Mouse (Mus musculus) kidney, embryonic 14.5 days (tissue): ENCODE measurements around the gene Ppp1r15a. TPM values are rescaled to one million over a fixed set of nuclear protein-coding genes. Genes with fewer than 3 reads are reported as not detected.

Experiments used
- ATAC-seq: fragments of 200-750 bp; cut with Nextera tagmentation; 2 replicates; pipeline ENCODE4 v1.8.0; 2017; ENCODE audit warnings: moderate number of reproducible peaks, mild to moderate bottlenecking, moderate TSS enrichment, moderate library complexity; ENCODE audit not compliant: low FRiP score, low TSS enrichment
- H3K27ac ChIP-seq: fragments of 300-500 bp; sonication (generic); 2 replicates; pipeline ENCODE4 v1.5.1; 2014; ENCODE audit warnings: low read depth, mild to moderate bottlenecking, low read length, moderate library complexity, mixed read lengths
- H3K27me3 ChIP-seq: fragments of 300-500 bp; sonication (generic); 2 replicates; pipeline ENCODE4 v1.6.1; 2014; ENCODE audit warnings: mild to moderate bottlenecking, low read length; ENCODE audit not compliant: control insufficient read depth, insufficient read depth
- H3K36me3 ChIP-seq: fragments of 300-500 bp; sonication (generic); 2 replicates; pipeline ENCODE4 v1.6.1; 2014; ENCODE audit warnings: low read length, mixed read lengths; ENCODE audit not compliant: control insufficient read depth, insufficient read depth
- H3K4me1 ChIP-seq: fragments of 300-500 bp; sonication (generic); 2 replicates; pipeline ENCODE4 v1.6.1; 2014; ENCODE audit warnings: low read length, mixed read lengths; ENCODE audit not compliant: control insufficient read depth, insufficient read depth
- H3K4me2 ChIP-seq: fragments of 300-500 bp; sonication (generic); replicated peaks from 2 replicates; pipeline ENCODE4 v1.6.1; 2014; ENCODE audit warnings: low read depth, mild to moderate bottlenecking, low read length
- H3K4me3 ChIP-seq: fragments of 300-500 bp; sonication (generic); 2 replicates; pipeline ENCODE4 v1.5.1; 2014; ENCODE audit warnings: mild to moderate bottlenecking, low read length
- H3K9ac ChIP-seq: fragments of 300-500 bp; sonication (generic); 2 replicates; pipeline ENCODE4 v1.6.1; 2014; ENCODE audit warnings: low read depth, mild to moderate bottlenecking, low read length, moderate library complexity
- H3K9me3 ChIP-seq: fragments of 300-500 bp; sonication (generic); 2 replicates; pipeline ENCODE4 v1.6.1; 2016; ENCODE audit warnings: low read length; ENCODE audit not compliant: control insufficient read depth
- WGBS: fragments of 180-500 bp; shearing (Covaris S2); extraction: QIAGEN DNeasy Blood & Tissue Kit; methylation state at CpG from one replicate; pipeline ENCODE4 v1.1.7; 2014; 5-methylcytosine and 5-hydroxymethylcytosine counted together
- polyA plus RNA-seq: library from polyadenylated mRNA; unstranded; fragments of >200 nt; fragmentation: Nextera tagmentation; extraction: Ambion mirVana; gene quantifications from 2 replicates; pipeline ENCODE4 v1.2.1, GENCODE M21; 2014

Ppp1r15a gene
- polyA plus RNA-seq, 1 experiment from 2014 or later: 15.7 TPM

DNA sequence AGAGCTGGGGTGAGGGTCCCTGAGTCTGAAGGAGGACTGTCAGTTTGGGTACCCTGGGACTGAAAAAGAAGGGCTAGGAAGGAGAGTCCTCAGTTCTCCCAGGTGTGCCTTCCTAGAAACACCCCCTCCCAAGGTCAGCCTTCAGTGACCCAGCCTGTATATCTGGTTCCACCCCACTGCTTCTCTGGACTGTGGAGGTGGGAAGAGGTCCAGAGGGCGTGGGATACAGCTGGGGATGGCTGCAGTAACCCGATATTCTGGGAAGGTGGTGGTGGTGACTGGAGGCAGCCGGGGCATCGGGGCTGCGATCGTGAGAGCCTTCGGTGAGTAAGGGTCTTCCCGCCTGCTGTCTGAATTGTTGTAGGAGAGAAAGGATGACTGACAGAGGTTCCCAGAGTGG lies 28.7 kb upstream of the Ppp1r15a start, which contains the start of gene Hsd17b14:
TSS of gene Hsd17b14 (plus strand) at position 150 of the 400 bp plus-strand sequence.
- 4% methylated on average over 8 of the region's 8 CpGs for WGBS
- Histone ChIP-seq H3K4me1 (peaks cover 8% of the 10 kb centered on the region), H3K4me2 (peak within 1 kb of the TSS; percentile 19; the same call in 1 of the 2 replicates), H3K36me3 (no peaks in the 10 kb centered on the region), H3K9ac (peak within 1 kb of the TSS; percentile 34), H3K9me3 (no peaks in the 10 kb centered on the region), H3K27me3 (no peaks in the 10 kb centered on the region), H3K27ac (peak within 1 kb of the TSS; percentile 6; the same call in 1 of the 2 replicates), H3K4me3 (no peak within 1 kb of the TSS)
- peak; percentile 81 for ATAC-seq

DNA sequence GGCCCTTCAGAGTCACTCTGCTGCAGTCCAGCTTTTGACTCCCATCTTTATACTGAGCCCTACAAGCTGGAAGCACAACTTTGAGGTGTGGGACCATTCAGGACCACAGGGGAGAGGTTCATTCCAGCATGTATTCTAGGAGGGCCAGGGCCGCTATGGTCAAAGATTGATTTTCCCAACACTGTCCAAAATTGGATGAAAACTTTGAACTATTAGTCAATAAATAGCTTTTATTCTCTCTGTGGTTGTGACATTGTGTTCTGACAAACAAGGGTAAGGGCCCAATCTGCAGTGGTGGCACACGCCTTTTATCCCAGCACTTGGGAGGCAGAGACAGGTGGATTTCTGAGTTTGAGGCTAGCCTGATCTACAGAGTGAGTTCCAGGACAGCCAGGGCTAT lies 27.9 kb upstream of the Ppp1r15a start:
- Histone ChIP-seq H3K27ac (no peak overlapping the region), H3K36me3 (no peaks in the 10 kb centered on the region), H3K27me3 (no peaks in the 10 kb centered on the region), H3K9me3 (no peaks in the 10 kb centered on the region), H3K4me1 (peaks cover 8% of the 10 kb centered on the region), H3K4me2 (no peak overlapping the region), H3K9ac (no peak overlapping the region), H3K4me3 (no peak overlapping the region)
- WGBS: 94% methylated on average over 2 of the region's 2 CpGs
- ATAC-seq: no peak

DNA sequence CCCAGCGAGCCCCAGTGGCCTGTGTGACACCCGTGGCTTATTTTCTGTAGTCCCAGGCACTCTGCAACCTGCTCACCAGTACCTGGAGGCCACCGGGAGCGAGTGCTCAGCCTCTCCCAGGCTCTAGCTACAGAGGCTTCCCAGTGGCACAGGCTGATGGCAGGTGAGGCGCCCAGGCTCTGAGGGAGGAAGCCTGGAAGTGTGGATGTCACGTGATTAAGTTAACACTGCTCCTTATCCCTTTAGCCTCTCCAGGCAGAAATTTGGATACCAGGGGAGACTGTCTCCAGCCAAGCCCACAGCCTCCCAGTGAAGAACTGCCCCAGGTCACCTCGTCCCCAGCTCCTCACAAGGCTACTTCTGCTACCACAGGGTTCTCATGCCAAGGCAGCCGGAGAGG lies 27.5 kb upstream of the Ppp1r15a start:
- ATAC-seq: no peak
- Histone ChIP-seq H3K4me1 (peaks cover 8% of the 10 kb centered on the region), H3K27ac (no peak overlapping the region), H3K27me3 (no peaks in the 10 kb centered on the region), H3K4me2 (no peak overlapping the region), H3K36me3 (no peaks in the 10 kb centered on the region), H3K4me3 (no peak overlapping the region), H3K9ac (no peak overlapping the region), H3K9me3 (no peaks in the 10 kb centered on the region)
- WGBS: 62% methylated on average over 8 of the region's 8 CpGs

DNA sequence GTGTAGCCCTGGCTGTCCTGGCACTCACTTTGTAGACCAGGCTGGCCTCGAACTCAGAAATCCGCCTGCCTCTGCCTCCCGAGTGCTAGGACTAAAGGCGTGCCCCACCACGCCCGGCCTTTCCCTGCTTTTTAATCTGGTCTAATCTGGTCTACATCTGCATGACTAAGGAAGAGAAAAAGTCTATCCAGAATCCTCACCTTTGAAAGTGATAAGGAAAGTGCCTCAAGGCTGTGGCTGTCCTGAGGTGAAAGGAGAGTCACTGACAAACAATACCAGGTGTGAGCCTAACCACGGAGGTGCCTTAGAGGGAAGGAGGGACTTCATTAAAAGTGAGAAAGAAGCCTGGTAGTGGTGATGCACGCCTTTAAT lies 25.4 kb upstream of the Ppp1r15a start:
- no peak overlapping the region for H3K4me3 ChIP-seq
- peaks cover 8% of the 10 kb centered on the region for H3K4me1 ChIP-seq
- H3K27ac ChIP-seq: no peak overlapping the region
- H3K27me3 ChIP-seq: no peaks in the 10 kb centered on the region
- no peak overlapping the region for H3K4me2 ChIP-seq
- no peaks in the 10 kb centered on the region for H3K36me3 ChIP-seq
- no peak overlapping the region for H3K9ac ChIP-seq
- 80% methylated on average over 8 of the region's 8 CpGs for WGBS
- H3K9me3 ChIP-seq: no peaks in the 10 kb centered on the region
- ATAC-seq: no peak

DNA sequence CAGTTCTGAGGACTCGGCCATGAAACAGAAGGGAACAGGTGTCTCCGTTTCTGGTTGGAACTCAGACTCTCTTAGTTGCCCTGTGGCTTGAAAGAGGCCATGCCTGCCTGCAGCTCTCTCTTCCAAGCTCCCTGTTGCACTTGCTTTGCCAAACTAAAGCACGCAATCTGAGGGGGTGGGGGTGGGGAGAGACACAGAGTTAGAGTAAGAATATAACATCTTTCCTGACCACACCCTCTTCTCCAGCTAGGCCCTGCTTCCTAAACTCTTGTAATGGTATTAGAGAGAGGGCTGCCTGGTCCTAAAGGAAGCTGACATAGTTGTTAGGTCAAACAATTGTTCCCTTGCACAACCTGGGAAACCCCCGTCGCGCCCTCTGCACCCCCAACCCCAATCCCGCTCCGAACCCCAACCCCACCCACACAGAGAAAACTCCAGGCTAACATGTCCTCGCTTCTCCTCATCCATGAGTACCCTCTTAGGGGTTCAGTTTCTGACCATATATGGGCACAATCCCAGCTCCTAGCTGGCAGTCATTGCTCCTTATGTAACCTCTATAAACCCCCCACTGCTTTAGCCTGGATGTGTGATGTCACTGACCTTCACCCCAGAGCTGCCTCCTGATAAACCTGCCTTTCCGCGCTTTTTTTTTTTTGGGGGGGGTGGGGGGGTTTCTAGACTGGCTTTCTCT lies 24.9 kb upstream of the Ppp1r15a start:
- peaks cover 6% of the 10 kb centered on the region for H3K4me1 ChIP-seq
- WGBS: 79% methylated on average over 11 of the region's 11 CpGs
- no peak overlapping the region for H3K27ac ChIP-seq
- no peak overlapping the region for H3K4me2 ChIP-seq
- no peaks in the 10 kb centered on the region for H3K9me3 ChIP-seq
- no peaks in the 10 kb centered on the region for H3K36me3 ChIP-seq
- no peak overlapping the region for H3K4me3 ChIP-seq
- ATAC-seq: no peak
- H3K9ac ChIP-seq: no peak overlapping the region
- H3K27me3 ChIP-seq: no peaks in the 10 kb centered on the region

DNA sequence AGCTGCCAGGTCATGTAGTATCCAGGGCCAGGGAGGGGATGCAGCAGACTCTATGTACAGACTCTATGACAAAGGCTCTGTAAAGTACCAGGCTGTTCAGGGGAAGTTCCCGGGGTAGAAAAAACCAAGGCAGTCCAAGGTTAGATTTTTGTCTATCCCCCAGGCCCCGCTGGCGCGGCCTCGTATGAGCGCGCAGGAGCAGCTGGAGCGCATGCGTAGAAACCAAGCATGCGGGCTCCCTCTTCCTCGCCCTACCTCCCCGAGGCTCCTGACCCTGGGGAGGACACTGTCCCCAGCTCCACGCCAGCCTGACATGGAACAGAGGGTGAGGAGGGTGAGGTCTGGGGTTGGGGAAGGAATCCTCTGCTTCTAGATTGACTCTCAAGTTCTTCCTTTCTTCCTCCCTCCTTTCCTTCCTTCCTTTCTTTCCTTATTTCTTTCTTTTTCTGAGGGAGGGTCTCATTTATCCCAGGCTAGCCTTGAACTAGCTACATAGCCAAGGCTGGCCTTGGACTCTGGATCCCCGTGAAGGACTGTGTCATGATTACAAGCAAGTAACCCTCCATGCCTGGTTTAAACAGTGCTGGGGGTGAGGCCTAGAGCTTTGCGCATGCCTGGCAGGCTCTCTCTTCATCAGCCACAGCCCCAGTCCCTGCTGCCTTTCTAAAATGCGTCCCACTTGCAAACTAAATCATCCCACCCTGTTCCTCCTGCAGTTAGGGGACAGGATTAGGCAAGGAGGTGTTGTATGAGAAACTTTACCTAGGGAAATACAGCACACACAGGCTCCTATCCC lies 23.8 kb upstream of the Ppp1r15a start:
- Histone ChIP-seq H3K9ac (no peak overlapping the region), H3K9me3 (no peaks in the 10 kb centered on the region), H3K36me3 (no peaks in the 10 kb centered on the region), H3K27ac (no peak overlapping the region), H3K4me2 (no peak overlapping the region), H3K4me3 (no peak overlapping the region), H3K4me1 (peaks cover 3% of the 10 kb centered on the region), H3K27me3 (no peaks in the 10 kb centered on the region)
- 90% methylated on average over 16 of the region's 16 CpGs for WGBS
- ATAC-seq: no peak

DNA sequence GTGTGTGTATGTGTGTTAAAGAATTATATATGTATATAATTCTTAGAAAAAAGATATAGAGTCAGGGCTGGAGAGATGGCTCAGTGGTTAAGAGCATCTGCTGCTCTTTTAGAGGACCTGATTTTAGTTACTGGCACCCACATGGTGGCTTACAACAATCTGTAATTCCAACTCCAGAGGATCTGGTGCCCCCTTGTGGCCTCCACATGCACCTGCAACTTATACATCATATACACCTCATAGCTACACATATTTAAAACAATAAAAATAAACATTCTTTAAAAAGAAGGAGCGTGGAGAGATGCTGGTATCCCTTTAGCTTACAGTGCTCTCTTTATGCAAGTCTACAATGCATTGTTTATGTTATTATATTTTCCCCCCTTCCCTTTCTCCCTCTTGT lies 18.5 kb upstream of the Ppp1r15a start:
- Histone ChIP-seq H3K27ac (no peak overlapping the region), H3K4me1 (no peaks in the 10 kb centered on the region), H3K4me3 (no peak overlapping the region), H3K27me3 (no peaks in the 10 kb centered on the region), H3K36me3 (no peaks in the 10 kb centered on the region), H3K4me2 (no peak overlapping the region), H3K9me3 (peaks cover 4% of the 10 kb centered on the region; the same call in 1 of the 2 replicates), H3K9ac (no peak overlapping the region)
- no peak for ATAC-seq
- 96% methylated on average over 1 of the region's 1 CpGs for WGBS

DNA sequence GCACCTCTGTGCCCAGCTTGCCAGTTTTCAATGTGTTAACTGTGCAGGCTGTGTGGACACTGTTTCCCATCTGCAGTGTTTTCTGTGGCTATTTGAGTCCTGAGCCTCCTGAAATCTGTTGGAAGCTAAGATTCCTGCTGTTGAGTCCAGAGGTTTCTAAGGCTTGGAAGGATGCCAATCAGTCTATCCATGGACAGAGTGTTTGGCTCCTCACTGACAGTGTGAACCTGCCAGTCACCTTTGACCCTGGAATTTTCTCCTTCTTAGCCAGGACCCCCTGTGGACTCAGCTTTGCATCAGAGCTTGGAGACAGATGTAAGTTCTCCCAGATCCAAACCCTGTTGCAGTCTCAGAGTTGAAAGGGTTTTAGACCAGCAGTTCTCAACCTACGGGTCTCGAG lies 14.1 kb upstream of the Ppp1r15a start:
- Histone ChIP-seq H3K4me3 (no peak overlapping the region), H3K36me3 (no peaks in the 10 kb centered on the region), H3K27ac (no peak overlapping the region), H3K4me2 (no peak overlapping the region), H3K27me3 (no peaks in the 10 kb centered on the region), H3K9me3 (peaks cover 4% of the 10 kb centered on the region; the same call in 1 of the 2 replicates), H3K4me1 (peaks cover 5% of the 10 kb centered on the region; the same call in 1 of the 2 replicates), H3K9ac (no peak overlapping the region)
- 35% methylated on average over 2 of the region's 2 CpGs for WGBS
- ATAC-seq: no peak

DNA sequence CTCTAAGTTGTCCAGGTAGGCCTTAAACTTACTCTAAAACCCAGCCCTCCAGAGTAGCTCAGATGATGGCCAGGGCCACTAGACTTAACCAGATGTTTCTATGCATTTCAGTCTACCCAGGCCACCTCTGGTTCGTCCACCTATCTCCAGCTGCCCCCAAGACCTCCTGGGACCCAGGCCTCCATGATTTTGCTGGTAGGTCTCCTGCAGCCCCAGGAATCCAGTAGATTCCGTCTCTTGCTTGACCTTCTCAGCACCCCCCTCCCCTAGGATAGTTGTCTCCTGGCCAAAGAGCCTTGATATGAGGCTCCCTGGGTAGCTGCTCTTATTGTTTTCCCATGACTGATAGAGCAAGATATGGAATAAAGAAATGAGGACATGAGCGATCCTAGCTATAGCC lies 13.0 kb upstream of the Ppp1r15a start:
- 75% methylated on average over 3 of the region's 3 CpGs for WGBS
- Histone ChIP-seq H3K4me2 (no peak overlapping the region), H3K4me1 (peaks cover 5% of the 10 kb centered on the region; the same call in 1 of the 2 replicates), H3K9me3 (no peaks in the 10 kb centered on the region), H3K27me3 (no peaks in the 10 kb centered on the region), H3K9ac (no peak overlapping the region), H3K27ac (no peak overlapping the region), H3K4me3 (no peak overlapping the region), H3K36me3 (no peaks in the 10 kb centered on the region)
- ATAC-seq: peak; percentile 2; the same call in 1 of the 2 replicates
